Mouse (Mus musculus) regulatory T cell (primary cell): ENCODE measurements around the gene March1.
"Not testable (repeated sequence)": the region's sequence is repeated elsewhere in the genome, so short reads cannot be mapped to it uniquely, and the experiment has no call there.

ENCODE experiments used
- in situ Hi-C: fragments of 300-600 bp; cut with MboI, MseI; formaldehyde crosslinking; loops from one replicate; pipeline ENCODE4 v1.15.1; 2025; ENCODE audit warnings: high pct_unique_total_duplicates

March1 gene

DNA sequence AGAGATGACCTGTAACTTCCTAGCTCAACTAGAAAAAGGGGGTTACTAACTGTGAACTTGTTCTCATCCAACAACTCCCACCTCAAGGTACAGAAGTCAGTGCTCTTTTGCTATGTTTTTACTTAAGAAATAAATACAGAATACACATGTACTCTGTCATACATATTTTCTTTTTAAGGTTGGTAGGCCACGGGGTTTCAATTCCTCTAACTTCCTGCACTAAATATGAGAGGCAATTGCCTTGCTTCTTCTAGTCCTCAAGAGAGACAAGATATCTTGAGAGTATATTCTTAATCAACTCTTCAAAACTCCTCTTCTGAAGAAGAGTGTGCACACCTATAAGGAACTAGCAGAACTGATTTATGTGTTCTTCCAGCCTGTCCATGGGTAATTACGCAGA, 797.5 kb downstream of the March1 start:
- in situ Hi-C loops = no loop called here

DNA sequence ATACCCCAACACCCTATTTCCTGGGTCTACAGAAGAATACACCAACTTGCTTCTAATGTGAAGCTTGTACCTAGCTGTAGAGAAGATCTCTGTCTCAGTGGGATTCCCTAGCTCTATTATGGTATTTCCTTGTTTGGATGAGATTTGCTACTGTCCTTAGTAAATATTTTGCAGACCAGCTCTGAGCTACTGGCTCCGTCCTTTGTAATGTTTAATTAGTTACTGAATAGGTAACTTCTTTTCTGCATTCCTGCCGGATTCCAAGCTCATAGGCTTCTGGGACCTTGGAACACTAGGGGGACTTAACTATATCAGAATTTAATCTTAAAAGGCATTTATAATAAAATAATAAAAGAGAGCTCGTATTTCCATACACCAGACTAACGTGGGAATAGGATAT, 799.9 kb downstream of the March1 start:
- in situ Hi-C loops = not testable (repeated sequence)

DNA sequence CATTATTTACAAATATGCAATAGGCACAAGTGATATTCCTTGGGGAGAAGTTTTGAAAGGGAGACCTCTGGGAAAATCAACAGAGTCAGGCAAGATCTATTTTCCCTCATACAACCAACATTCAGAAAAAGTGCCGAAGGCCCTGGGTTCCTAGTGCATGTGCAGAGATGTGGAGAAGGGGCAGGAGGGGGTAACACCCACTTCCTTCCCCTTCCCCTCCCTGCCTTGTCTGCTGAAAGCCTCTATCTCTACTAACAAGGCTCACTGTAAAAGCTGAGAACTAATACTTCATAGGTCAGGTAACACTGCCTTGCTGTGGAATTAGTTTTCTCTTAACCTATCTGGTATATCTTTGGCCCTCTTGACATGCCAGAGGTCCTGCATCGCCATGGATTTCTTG, 812.9 kb downstream of the March1 start:
- in situ Hi-C loops = loop anchor here (25.0 kb wide), 1 partner anchor 1418 kb away; the partner anchor contains the start of genes Trim60 and Trim61

DNA sequence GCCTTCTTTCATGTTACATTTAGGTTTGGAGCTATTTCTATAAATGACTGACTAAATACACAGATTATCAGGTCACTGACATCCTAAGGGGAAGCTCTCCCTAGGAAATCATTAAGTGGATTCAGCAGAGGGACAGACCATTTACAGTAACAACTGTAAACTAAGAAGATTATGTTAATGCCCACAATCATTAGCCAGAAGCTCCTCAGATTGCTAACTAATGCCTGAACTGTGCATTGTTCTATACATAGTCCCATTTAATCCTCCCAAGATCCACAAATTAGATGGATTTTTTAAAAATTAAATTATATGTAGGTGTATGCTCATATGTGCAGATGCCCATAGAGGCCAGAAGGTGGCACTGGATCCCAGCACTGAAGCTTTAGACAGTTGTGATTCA, 815.9 kb downstream of the March1 start:
- in situ Hi-C loops = loop anchor here (25.0 kb wide), 1 partner anchor 1421 kb away; the partner anchor contains the start of genes Trim60 and Trim61

DNA sequence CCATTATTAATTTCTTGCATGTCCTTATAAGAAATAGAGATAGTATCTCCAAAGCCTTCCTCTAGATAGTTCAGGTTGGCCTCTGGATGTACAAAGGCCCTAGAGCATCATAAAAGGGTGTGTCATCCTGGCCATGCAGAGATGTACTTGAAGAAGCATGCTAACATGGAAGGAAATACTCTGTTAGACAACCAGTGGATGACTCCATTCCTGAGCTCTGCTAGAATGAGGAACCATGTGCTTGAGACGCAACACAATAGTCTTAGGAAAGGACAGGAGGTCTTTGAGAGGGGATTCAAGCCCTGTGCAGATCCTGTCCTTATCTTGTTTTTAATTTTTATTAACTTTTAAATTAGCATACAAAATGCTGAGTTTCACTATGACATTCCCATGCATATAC, 819.1 kb downstream of the March1 start:
- in situ Hi-C loops = loop anchor here (25.0 kb wide), 1 partner anchor 1425 kb away; the partner anchor contains the start of genes Trim60 and Trim61

DNA sequence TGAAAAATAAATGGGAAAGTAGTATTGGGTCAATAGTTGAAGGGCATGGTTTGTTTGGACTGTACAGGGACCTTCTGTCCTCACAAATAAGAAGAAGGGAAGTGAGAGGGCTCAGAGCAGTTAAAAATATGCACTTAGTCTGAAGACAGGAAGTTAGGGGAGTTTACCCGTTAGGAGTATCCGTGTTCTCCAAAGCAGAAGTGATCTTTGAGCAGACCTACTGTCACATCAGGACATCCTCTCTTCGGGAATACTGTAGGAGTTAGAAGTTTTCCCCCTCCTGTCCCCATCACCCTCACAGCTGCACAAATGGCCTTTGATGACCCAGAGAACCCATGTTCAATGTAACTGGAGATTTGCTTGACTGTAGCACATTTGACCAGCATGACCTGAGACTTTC, 820.2 kb downstream of the March1 start:
- in situ Hi-C loops = loop anchor here (25.0 kb wide), 1 partner anchor 1426 kb away; the partner anchor contains the start of genes Trim60 and Trim61

DNA sequence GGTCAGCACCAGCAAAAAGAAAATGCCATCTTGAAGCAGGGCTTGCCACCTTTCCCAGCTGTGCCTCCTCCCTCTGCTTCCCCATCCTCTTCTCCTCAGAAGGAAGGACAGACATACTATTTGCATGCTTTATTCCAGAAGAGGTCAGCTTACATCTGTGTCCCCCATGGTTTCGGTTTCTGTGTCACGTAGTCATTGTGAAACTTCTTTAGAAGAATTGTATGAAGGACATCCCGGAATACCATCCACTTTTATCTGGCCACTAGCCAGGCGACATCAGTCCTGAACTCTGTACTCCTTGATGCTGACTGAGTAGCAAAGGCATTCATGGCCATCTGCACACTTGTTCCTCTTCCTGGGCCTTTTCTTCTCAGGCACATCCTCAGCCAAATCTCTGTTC, 820.8 kb downstream of the March1 start:
- in situ Hi-C loops = loop anchor here (25.0 kb wide), 1 partner anchor 1426 kb away; the partner anchor contains the start of genes Trim60 and Trim61

DNA sequence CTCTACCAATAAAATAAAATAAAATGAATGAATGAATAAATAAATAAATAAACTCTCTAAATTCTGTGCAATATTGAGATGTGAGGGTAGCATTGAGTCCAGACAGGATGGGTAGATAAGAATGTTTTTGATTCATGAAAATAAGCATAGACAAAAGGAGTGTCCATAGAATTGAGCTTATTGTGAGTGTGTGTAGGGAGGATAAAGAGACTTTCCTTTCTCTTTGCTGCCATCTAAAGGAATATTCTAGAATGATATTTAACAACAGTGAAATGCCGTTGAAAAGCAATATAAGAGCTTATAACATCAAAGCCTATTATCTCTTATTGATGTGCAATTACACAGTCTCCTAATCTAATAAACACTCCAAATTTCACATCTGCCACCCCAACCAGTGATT, 823.4 kb downstream of the March1 start:
- in situ Hi-C loops = loop anchor here (10.0 to 25.0 kb wide), 2 partner anchors 964 to 1429 kb away; partner anchors contain the start of genes Trim60 and Trim61

DNA sequence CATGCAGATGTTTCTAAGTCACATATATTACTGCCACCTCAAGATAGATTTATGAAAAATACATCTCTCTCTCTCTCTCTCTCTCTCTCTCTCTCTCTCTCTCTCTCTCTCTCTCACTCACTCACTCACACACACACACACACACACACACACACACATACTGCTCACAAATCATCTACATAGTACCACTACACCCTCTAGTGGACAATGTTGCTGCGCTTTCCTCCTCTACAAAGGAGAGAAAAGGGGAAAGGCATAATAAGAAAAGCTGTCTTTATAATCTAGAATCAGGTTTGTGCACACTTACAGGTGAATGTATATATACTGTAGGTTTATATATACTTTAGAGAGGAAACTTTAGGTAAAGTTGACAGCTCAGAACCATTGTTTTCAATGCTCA, 825.1 kb downstream of the March1 start:
- in situ Hi-C loops = loop anchor here (10.0 to 25.0 kb wide), 2 partner anchors 962 to 1430 kb away; partner anchors contain the start of genes Trim60 and Trim61

DNA sequence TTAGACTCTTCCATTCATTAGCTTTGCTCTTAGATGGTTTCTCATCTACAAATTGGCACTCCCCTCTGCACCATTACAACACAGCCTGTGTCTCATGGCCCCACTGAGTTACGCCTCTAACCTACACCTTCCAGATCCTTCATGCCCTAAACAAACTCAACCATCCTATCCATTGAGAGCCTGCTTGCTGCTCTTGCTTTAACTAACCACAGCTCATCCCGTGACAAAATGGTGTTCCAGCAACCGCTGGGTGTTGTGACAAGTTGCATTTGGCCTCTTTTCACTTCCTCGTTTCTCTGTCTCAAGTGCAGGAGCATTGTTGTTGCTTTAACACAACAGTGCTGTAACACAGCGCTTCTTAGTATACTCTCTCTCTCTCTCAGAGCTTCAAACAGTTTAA, 826.4 kb downstream of the March1 start:
- in situ Hi-C loops = loop anchor here (10.0 to 25.0 kb wide), 2 partner anchors 961 to 1432 kb away; partner anchors contain the start of genes Trim60 and Trim61

DNA sequence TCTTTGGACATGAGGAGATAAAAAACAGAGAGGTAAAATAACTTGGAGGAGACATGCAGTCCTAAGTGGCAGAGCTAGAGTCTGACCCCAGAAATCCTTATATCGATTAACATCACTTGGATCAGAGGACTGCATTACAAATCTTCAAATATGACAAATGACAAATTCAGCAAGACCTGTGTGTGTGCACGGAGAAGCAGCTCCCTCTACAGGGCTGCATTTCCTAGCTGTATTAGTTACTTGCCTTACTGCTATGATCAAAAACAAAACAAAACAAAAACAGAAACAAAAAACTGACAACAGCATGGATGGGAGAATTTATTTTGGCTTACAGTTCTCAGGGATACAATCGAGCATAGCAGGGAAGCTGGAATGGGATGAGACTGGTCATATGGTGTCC, 827.7 kb downstream of the March1 start:
- in situ Hi-C loops = loop anchor here (10.0 to 25.0 kb wide), 2 partner anchors 959 to 1433 kb away; partner anchors contain the start of genes Trim60 and Trim61

DNA sequence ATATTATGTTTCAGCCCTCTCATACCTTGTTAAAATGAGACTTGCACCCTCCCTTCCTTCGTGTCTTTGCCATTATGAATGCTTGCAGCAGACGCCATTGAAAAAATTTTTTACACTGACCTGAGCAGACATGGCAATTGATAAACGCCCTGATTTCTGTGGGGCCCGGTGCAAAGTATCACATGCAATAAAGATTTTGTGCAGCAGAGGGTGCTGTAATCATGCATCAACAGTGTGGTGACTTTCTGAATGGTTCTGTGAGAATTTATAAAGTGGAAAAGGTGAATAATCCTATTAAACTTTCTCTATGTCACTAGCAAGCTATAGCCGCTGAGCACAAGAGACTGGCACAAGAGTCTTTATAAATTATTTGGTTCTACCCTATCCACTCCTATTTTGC, 833.0 kb downstream of the March1 start:
- in situ Hi-C loops = no loop called here

DNA sequence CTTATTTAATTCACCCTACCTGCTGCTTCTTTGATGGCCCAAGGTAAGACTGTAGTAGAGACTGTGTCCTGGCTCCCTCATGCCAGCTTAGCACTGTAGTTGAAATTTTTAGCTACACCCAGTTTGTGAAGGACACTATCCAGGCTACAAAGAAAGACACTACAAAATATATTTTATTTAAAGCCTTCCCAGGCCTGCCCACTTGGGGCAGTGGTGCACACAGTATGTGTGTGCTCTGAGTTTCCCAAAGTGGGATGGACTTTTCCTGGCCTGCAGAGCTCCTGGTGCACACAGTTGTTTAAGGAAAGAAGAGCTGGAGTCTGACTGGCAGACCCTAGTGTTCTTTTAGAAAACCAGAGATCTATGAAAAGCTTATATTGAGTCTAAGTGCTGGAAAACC, 839.4 kb downstream of the March1 start:
- in situ Hi-C loops = no loop called here

DNA sequence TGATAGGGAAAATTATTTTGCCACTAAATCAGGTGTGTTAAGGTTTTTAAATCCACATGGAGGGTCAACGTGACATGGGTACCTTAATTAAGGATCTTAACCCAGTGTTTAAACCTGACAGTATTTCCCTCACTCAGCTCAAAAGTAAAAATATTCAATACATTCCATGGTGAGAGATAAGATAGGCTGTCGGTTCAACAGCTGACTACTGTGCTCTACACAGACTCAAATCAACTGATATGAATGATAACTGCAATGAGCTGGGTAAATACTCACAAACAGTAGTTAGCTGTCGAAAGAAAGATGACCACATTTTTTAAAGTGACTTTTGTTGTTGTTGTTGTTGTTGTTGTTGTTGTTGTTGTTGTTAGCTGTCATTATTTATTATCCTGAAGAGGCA, 852.1 kb downstream of the March1 start:
- in situ Hi-C loops = no loop called here

DNA sequence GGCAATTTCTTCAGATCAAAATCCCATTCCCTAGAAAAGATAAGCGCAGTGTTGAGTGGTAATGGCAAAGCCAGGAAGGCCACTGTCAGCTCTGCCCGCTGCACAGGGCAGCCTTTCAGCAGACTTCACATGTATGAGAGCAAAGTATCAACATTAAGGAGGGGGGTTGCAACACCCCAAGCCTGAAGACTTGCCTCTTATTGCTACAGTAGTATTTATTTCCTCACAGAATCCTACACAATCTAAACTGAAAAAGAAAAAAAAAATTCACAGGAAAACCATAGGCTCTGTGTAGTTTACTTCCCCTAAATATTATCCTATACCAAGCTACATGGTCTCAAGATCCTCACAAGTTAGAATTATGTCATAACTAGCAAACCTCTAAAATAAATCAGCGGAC, 859.2 kb downstream of the March1 start:
- in situ Hi-C loops = no loop called here

DNA sequence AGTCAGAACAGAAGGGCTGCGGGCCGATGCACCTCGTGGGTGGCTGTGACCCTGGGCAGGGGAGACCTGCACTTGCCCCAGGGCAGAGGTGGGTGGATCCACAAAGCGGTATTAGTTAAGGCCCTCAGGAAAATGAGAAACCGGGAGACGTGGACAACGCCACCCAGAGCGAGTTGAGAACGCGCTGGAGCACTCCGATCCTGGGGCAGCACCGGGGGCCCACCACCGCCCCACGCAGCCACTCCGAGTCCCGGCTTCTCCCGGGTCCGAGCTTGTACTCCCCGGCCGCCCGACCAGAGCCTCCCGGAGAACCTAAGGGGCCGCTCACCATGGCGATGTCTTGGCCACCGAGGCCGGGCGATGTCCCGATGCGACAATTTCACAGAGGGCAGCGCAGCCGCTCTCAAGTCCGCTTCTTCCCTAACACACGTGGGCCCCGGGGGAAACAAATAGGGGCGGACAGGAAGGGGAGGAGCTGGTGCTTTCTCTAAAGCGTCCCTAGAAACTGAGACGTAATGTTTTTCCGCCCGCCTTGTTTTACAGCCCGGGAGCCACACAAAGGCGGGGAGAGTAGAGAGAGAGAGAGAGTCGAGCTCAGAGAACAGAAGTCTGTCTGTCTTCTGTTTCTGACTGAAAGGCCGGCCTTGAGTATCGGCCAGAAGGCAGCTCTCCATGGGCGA, 868.5 kb downstream of the March1 start, which contains the start of gene Tma16:
Gene Tma16, minus strand, starts transcription at position 447 of the 680 bp plus-strand sequence.
- in situ Hi-C loops = loop anchor here (10.0 kb wide), 1 partner anchor 1541 kb away; the partner anchor contains the start of gene Tmem192

DNA sequence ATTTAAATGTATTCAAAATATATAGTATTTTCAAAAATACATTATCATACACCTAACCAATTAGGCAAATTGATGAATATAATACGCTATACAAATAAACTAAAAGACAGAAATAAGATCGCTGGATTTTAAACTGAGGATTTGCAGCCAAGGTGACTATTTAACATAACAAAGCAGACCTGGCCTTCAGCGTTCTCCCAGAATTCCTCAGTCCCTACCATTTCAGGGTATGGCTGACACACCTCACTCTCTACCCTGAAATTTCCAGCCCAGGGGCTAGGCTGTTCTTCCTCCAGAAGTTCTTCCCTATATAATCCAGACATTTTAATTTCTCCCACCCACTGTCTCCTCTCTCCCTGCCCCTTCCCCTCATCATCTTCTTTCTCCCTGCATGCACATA, 870.9 kb downstream of the March1 start:
- in situ Hi-C loops = loop anchor here (10.0 kb wide), 1 partner anchor 1544 kb away; the partner anchor contains the start of gene Tmem192

DNA sequence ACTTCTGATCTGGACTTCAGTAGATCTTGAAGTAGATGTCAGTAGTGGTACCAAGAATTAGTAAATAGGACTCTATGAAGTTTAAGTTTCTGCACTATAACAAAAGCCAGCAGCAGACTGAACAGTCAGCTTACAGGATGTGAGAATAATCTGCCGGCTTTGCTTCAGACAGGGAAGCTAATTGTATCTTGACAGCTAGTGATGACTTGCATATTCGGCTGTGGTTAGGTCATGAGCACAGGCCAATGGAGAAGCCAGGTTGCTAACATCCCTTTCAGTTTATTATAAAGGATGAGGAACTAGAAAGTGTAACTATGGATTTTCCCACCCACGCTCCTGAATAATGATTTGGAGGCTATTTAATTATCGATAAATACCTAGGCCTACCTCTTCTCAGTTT, 872.9 kb downstream of the March1 start:
- in situ Hi-C loops = no loop called here

DNA sequence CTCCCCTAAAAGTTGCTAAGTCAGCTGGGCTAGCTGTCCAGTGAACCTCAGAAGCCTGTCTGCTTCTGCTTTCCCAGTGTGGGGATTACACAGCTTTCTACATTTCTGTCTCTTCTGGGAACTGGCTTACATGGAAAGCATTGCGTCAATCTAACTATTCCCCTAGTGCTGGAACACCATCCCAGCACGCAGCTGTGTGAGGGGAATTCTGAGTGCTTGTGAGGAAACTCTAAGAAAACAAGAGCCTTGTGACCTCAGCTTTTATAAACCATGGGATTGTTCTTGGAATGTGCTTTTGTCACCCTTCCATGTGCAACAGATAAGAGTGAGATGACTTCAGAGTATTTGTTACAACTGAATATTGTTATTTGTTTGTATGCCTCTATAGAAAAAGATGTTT, 876.8 kb downstream of the March1 start:
- in situ Hi-C loops = no loop called here

DNA sequence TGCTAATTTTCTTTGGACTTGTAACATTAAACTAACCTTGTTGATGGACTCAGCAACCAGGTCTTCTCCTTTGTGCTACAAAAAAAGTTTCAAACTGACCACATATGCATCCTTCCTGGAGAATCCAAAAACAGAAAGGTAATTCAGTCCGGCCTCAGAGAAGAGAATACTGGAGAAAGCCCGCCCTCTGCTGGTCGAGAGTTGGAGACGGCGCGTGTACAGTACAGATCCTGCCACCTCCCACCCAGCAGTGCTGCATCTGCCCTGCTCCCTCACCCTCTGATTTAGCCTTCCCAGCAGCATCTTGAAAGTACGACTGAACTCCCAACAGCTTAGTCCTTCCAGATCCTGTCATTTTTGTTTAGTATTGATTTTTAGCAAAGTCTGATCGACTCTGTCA, 878.0 kb downstream of the March1 start:
- in situ Hi-C loops = no loop called here

DNA sequence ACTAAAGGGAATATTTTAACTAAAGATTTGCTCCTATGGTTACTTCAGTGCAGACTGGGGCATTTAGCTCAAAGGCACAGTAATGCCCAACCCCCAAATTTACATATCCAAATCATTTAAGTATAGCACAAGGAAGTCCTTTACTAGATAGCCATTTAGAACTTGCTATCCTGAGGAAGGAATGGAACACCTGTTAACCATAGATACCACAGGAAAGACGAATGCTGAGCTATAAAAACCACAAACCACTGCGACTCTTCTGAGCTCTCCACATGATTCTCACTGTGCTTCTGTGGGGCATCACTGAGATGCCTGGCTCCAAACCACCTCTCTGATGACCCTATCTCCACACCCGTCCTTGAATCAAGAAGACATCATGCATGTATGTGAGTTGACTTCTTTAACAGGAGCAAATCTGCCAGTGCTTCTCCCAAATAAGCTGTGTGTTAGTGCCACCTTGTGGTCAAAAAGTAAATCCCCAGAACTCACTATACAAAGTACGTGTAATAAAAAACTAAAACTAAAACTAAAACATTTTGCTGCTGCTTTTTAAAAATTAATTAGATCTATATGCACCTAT, 879.4 kb downstream of the March1 start:
- in situ Hi-C loops = no loop called here

DNA sequence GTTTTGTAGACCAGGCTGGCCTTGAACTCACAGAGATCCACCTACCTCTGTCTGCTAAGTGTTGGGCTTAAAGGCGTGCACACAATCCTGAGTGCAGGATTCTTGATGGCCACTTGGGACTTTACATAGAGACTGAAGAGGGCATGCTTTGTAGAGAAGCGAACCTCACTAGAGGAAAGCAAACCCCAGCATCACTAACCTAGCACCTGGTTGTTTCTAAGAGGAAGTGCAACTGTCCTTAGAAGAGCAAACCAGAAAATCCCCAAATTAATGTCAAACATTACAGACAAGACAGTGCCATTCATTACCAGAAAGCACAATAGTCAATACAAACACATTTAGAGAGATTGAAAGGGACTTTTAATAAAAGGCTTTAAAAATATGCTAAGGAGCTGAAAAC, 885.7 kb downstream of the March1 start:
- in situ Hi-C loops = no loop called here

DNA sequence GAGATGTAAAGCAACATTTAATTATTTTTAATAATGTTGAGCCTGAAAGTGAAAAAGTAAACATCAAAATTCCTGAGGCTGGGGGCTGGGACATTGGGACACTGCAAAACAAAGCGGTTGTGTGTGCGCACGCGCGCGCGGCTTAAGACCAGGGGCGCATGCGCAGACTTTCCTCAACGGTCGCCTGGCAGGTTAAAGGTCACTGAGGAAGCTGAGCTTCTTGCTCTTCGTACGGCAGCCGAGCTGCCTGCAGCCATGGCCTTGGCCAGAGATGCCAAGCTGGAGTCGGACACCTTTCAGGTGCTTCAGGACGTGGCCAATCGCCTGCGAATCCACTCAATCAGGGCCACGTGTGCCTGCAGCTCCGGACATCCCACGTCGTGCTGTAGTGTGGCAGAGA, 893.8 kb downstream of the March1 start, which contains the start of gene Tktl2:
Gene Tktl2, plus strand, starts transcription at position 220 of the 400 bp plus-strand sequence.
- in situ Hi-C loops = no loop called here
